Mouse (Mus musculus): ENCODE results near the gene Hoxd4. TPM values are rescaled to one million over a fixed set of nuclear protein-coding genes. Genes with fewer than 3 reads are reported as not detected.

Gene Hoxd4
- total RNA-seq, 2 experiments from 2014 or later, result not detected

- no peak for DNase-seq (ENCODE audit: extremely low spot score in 1 of 2, low spot score in 2 of 2)
- intact Hi-C loops (cut with DNase I), result no loop called here
Observed at GRCm38 (mm10) chr2:74677106-74677505, 34.6 kb upstream of the Hoxd4 start.

- intact Hi-C loops (cut with DNase I), result no loop called here
- no peak for DNase-seq (ENCODE audit: extremely low spot score in 1 of 2, low spot score in 2 of 2)
Observed at GRCm38 (mm10) chr2:74678891-74679595, 32.7 kb upstream of the Hoxd4 start, which contains the start of gene Hoxd11. Gene Hoxd11 (plus strand): TSS chr2:74679557.

- no peak for DNase-seq (ENCODE audit: extremely low spot score in 1 of 2, low spot score in 2 of 2)
- intact Hi-C loops (cut with DNase I), result no loop called here
Observed at GRCm38 (mm10) chr2:74679596-74679971, 32.1 kb upstream of the Hoxd4 start.

- no peak for DNase-seq (ENCODE audit: extremely low spot score in 1 of 2, low spot score in 2 of 2)
- intact Hi-C loops (cut with DNase I), result no loop called here
Observed at GRCm38 (mm10) chr2:74679980-74680379, 31.7 kb upstream of the Hoxd4 start.

- intact Hi-C loops (cut with DNase I), result no loop called here
Observed at GRCm38 (mm10) chr2:74680561-74681398, 30.9 kb upstream of the Hoxd4 start.

GRCm38 (mm10) chr2:74681594-74682531 lies 29.9 kb upstream of the Hoxd4 start:
- intact Hi-C loops (cut with DNase I), result no loop called here
- no peak for DNase-seq (ENCODE audit: extremely low spot score in 1 of 2, low spot score in 2 of 2)

More at GRCm38 (mm10) chr2:74680561-74681398, 30.9 kb upstream of the Hoxd4 start:
- no peak for DNase-seq (ENCODE audit: extremely low spot score in 1 of 2, low spot score in 2 of 2)

- intact Hi-C loops (cut with DNase I), result no loop called here
Observed at GRCm38 (mm10) chr2:74682796-74683195, 28.9 kb upstream of the Hoxd4 start.

GRCm38 (mm10) chr2:74683471-74683951 lies 28.2 kb upstream of the Hoxd4 start:
- no peak for DNase-seq (ENCODE audit: extremely low spot score in 1 of 2, low spot score in 2 of 2)
- intact Hi-C loops (cut with DNase I), result no loop called here

More at GRCm38 (mm10) chr2:74682796-74683195, 28.9 kb upstream of the Hoxd4 start:
- DNase-seq (ENCODE audit: extremely low spot score in 1 of 2, low spot score in 2 of 2), result no peak

- intact Hi-C loops (cut with DNase I), result no loop called here
- no peak for DNase-seq (ENCODE audit: extremely low spot score in 1 of 2, low spot score in 2 of 2)
Observed at GRCm38 (mm10) chr2:74684106-74684505, 27.6 kb upstream of the Hoxd4 start.

GRCm38 (mm10) chr2:74685059-74685603 lies 26.6 kb upstream of the Hoxd4 start:
- intact Hi-C loops (cut with DNase I), result no loop called here
- DNase-seq (ENCODE audit: extremely low spot score in 1 of 2, low spot score in 2 of 2), result no peak

- DNase-seq (ENCODE audit: extremely low spot score in 1 of 2, low spot score in 2 of 2), result peak in 1 of 2 experiments; percentile 53
- intact Hi-C loops (cut with DNase I), result no loop called here
Observed at GRCm38 (mm10) chr2:74686301-74686987, 25.3 kb upstream of the Hoxd4 start.

- DNase-seq (ENCODE audit: extremely low spot score in 1 of 2, low spot score in 2 of 2), result no peak
- intact Hi-C loops (cut with DNase I), result no loop called here
Observed at GRCm38 (mm10) chr2:74686988-74687697, 24.6 kb upstream of the Hoxd4 start.

GRCm38 (mm10) chr2:74687698-74688555 lies 23.8 kb upstream of the Hoxd4 start:
- intact Hi-C loops (cut with DNase I), result no loop called here
- no peak for DNase-seq (ENCODE audit: extremely low spot score in 1 of 2, low spot score in 2 of 2)

- intact Hi-C loops (cut with DNase I), result no loop called here
- DNase-seq (ENCODE audit: extremely low spot score in 1 of 2, low spot score in 2 of 2), result no peak
Observed at GRCm38 (mm10) chr2:74688795-74689573, 22.7 kb upstream of the Hoxd4 start.

- intact Hi-C loops (cut with DNase I), result loop anchor here (5.0 kb wide), 1 partner anchor 32 kb away; the partner anchor contains the start of gene Evx2
- no peak for DNase-seq (ENCODE audit: extremely low spot score in 1 of 2, low spot score in 2 of 2)
Observed at GRCm38 (mm10) chr2:74689574-74690337, 22.0 kb upstream of the Hoxd4 start.
